Mouse (Mus musculus): ENCODE data around the gene Wiz. TPM values are rescaled to one million over a fixed set of nuclear protein-coding genes. Genes with fewer than 3 reads are reported as not detected.

Gene Wiz
- polyA plus RNA-seq, 1 experiment: 92.4 TPM

DNA sequence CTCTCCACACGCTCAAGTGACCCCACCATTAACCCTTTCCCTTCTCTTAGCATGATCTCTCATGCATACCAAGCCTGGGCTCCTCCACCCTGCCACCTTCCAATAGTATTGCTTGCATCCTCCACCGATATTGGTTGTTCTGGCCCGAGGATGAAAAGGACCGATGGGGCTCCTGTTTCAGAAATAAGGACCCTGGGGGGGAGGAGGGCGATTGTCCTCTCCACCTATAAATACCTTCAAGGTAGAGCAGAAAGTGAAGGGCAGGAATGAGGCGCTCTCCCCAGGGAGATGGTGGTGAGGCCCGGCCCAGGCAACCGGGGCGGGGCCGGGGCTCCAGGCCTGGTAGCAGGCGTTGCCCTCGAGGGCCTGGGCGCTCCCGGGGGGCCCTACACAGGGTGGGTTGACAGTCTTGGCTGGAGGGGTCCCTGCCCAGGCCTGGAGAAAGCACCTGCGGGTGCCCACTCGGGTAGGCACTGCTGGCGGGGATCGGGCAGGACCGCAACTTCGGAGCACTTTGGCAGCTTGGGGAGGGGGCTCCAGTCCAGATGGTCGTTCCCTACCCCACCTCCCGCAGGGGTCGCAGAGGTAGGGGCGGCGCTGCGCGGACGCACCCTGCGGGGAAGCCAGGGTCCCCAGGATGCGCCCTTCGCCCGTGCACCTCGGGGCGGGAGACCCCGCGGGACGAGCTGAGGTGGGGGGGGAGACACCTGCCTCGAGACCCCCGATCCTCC lies 704 bp downstream of the Wiz start:
- TF ChIP-seq GATA1 (IDR thresholded peaks at IDR 0.05; ENCODE audit: low read length): no peak

GRCm38 (mm10) chr17:32387986-32388369 lies 1.3 kb downstream of the Wiz start:
- no peak for TF ChIP-seq GATA1 (IDR thresholded peaks at IDR 0.05; ENCODE audit: low read length)

DNA sequence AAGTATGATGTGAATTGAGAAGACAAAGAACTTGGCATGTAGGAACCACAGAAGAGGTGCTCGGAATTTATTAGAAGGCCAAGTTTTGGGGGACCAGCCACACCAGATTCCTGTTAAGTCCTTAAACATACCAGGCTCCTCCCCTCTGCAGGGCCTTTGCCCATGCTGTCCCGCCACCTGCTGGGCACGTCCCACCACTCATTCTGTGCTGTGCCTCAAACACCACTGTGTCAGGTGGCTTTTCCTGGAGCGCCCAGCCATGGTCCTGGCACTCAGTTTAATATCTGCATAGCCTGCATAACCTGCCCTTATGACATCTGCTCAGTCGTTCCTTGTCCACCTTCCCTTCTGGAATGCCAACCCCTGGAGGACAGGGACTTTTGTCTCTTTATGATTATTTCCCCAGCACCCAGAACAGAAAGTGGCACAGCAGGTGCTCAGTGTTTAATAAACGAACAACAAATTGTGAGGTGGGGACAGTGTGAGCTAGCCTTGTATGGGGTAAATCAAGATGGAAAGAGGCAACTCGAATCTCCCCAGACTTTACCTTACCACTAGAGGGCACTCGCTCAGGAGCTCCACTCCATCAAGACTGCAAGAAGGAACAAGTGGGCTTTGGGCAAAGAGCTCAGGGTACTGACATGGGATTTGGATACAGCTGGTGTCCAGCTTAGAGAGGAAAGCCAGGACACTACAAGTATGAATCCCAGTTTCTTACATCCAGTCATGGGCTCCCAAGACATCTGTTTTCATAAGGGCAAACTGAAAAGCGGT lies 2.4 kb downstream of the Wiz start:
- no peak for TF ChIP-seq GATA1 (IDR thresholded peaks at IDR 0.05; ENCODE audit: low read length)

GRCm38 (mm10) chr17:32383661-32384060 lies 5.6 kb downstream of the Wiz start:
- TF ChIP-seq GATA1 (IDR thresholded peaks at IDR 0.05; ENCODE audit: low read length): no peak

DNA sequence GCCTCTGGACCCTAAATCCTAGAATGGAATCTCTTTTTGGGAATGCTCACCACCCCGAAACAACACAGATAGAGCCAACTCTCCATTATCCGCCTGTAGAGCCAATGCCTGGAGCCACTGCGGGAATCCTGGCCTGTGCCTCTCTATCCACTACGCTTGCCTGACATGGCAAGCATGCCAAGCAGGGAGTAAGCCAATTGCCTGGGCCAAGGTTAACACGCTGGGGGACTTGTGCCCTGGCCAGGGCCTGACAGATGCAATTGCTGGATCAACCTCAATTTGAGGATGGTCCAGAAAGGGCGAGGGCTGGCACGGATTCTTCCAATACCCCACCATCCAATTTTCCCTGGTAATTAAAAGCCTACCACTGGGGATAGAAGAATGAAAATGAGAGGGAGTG lies 6.7 kb downstream of the Wiz start:
- no peak for TF ChIP-seq GATA1 (IDR thresholded peaks at IDR 0.05; ENCODE audit: low read length)

GRCm38 (mm10) chr17:32378786-32379185 lies 10.5 kb downstream of the Wiz start:
- TF ChIP-seq GATA1 (IDR thresholded peaks at IDR 0.05; ENCODE audit: low read length): no peak

DNA sequence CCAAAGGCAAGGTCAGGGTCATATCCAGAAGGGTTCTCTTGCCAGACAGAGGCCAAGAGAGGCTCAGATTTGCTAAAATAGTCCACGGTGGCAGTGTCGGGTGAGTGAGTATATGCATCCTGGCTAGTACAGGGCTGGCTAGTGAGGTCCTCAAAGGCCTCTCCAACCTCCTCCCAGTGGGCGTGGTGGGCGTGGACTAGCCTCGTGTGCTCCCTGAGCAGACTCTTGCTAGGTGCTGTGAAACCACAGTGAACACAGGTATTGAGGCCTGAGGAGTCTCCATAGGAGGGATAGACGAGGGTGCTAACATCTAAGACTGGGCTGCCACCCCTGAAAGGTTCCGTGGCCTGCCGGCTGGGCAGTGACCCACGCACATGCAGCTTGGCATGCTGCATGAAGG lies 12.1 kb downstream of the Wiz start:
- no peak for TF ChIP-seq GATA1 (IDR thresholded peaks at IDR 0.05; ENCODE audit: low read length)

GRCm38 (mm10) chr17:32376475-32376874 lies 12.8 kb downstream of the Wiz start:
- no peak for TF ChIP-seq GATA1 (IDR thresholded peaks at IDR 0.05; ENCODE audit: low read length)

- no peak for TF ChIP-seq GATA1 (IDR thresholded peaks at IDR 0.05; ENCODE audit: low read length)
Observed at GRCm38 (mm10) chr17:32368991-32369578, 20.2 kb downstream of the Wiz start.

GRCm38 (mm10) chr17:32367706-32368105 lies 21.5 kb downstream of the Wiz start:
- no peak for TF ChIP-seq GATA1 (IDR thresholded peaks at IDR 0.05; ENCODE audit: low read length)

DNA sequence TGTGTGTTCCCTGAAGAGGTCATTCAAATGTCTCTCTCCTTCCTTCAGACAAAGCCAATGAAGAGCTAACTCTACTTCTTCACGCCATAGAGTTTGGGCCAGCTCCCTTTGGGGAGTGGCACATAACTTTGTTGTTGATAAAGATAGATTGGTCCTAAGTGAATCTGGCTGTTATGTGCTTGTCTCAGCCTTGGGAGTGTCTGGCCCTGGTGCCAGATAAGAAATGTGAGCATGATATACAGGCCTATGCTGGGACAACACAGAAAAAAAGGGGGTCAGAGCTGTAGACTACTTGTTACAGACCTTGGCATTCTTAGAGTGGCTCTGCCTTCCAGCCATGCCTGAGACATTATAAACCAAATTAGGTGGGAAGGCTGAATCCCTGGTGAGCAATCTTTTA lies 23.9 kb downstream of the Wiz start:
- no peak for TF ChIP-seq GATA1 (IDR thresholded peaks at IDR 0.05; ENCODE audit: low read length)

GRCm38 (mm10) chr17:32364850-32365249 lies 24.4 kb downstream of the Wiz start:
- TF ChIP-seq GATA1 (IDR thresholded peaks at IDR 0.05; ENCODE audit: low read length): no peak

DNA sequence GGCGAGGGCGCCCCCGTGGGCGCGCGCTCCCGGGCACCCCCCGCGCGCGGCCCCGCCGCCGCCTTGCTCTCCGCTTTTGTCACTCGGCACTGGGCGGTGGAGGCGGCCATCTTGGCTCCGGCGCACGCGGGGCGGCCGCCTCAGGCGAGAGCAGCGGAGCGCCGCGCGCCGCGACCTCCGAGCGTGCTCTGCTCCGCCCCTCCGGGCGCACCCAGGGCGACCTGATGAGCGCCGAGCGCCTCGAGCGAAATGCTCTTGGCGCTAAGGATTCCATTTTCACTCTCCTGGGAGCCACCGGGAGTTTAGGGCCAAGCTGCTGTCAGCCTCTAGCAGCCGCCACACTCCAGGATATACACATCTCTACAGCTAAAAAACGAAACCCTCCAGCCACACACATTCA lies 24.9 kb downstream of the Wiz start:
- TF ChIP-seq GATA1 (IDR thresholded peaks at IDR 0.05; ENCODE audit: low read length): no peak

DNA sequence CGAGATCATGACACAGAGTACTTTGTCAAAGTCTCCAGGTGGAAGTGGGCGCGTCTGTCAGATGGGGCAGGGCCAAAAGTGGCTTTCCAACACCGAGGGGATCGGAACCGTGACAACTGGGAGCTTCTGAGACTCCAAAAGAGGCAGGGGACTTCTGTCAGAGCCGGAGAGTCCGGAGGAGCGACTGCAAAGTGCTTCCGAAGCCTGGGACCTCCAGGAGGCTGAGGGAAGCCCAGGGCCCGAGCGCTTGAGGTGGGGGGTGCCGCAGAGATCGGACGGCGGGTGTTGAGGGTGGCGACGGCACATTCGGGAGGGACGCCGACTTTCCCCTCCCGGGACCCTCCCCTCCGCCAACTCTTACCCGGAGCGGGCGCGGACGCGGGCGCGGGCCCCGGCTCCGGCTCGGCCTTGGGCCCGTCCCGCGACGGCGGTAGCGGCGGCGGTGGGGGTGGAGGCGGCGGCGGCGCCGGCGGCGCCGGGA lies 25.4 kb downstream of the Wiz start:
- no peak for TF ChIP-seq GATA1 (IDR thresholded peaks at IDR 0.05; ENCODE audit: low read length)

DNA sequence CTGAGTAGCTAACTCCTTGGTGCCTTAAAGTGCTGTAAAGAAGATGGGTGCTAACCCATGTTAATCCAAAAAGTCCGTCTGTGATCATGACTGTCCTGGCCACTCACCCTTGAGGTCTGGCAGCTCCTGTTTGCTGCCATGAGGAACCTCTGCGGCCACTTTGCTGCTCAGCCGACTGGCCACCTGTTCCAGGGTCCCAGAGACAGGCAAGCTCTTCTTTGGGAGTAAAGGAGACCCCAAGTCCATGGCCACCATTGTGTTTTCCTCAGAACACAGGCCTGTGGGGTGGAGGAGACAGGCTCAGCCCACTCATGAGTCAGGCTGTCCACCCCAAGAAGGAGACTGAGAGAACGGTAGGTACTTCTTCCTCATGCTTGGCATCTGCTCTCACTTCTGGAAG lies 26.6 kb downstream of the Wiz start:
- TF ChIP-seq GATA1 (IDR thresholded peaks at IDR 0.05; ENCODE audit: low read length): no peak

DNA sequence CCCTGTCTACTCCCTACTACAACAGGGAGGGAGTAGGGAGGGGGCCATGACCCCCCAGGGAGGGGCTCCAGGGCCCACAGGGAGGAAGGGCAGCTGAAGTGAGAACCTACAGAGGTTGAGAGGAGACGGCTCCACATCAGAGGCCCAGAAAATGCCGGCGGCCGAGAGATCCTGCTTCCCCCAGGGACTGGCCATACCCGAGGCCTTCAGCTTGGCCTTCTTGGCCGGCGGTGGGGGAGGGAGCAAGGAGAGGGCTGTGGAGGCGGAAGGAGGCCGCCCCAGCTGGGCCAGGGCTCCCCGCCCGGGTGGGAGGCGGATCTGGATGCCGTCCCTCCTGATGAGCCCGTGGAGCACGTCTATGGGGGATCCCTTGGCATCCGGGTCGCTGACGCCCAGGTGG lies 29.3 kb downstream of the Wiz start:
- no peak for TF ChIP-seq GATA1 (IDR thresholded peaks at IDR 0.05; ENCODE audit: low read length)
